Mouse (Mus musculus) G1E-ER4 (cell line): ENCODE data around the gene Olfr374. TPM values are rescaled to one million over a fixed set of nuclear protein-coding genes. Genes with fewer than 3 reads are reported as not detected.

Experiments used
- GATA1 ChIP-seq: IDR thresholded peaks from one replicate; pipeline ENCODE4 v1.8.0; 2012; ENCODE audit warnings: low read length, inconsistent platforms
- polyA plus RNA-seq: library from polyadenylated mRNA; stranded (reverse); fragments of >175 nt; gene quantifications from 2 replicates; pipeline ENCODE4 v1.2.3, GENCODE M21; 2012

Olfr374 gene
- polyA plus RNA-seq, 1 experiment: not detected

GRCm38 (mm10) chr8:72135446-72136301 is 28.8 kb downstream of the Olfr374 start:
- TF ChIP-seq GATA1: no peak

DNA sequence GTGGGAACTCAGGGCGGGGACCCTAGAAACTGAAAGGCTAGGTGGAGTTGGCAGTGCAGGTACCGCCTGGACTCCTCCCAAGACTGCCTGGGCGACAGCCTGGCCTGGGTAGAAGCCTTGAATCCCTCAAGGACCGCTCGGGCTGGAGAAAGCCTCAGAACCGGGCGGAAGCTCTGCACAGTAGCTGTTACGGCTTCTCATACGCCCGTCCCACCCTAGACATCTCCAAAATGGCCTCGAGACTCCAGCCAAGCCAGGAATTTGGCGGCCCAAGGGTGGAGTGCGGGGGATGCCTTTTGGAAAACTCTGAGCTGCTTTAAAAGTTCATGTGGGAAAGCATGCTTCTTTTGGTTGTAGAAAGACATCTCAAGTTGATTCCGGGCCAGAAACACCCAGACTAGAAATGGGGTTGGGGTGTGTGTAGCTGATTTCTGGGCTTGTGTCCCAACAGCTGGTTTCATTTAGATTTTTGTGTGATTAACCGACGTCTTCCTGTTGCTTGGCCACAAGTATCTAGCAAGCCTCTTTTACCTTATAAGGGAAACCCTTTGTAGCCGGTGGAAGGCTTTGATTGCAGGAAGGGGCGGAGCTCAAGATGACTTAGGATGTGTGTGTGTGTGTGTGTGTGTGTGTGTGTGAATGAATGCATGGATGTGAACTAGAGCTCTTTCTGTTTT is 29.6 kb downstream of the Olfr374 start:
- TF ChIP-seq GATA1: no peak

GRCm38 (mm10) chr8:72137431-72137830 is 30.6 kb downstream of the Olfr374 start:
- no peak for TF ChIP-seq GATA1

GRCm38 (mm10) chr8:72138456-72138855 is 31.6 kb downstream of the Olfr374 start:
- TF ChIP-seq GATA1: no peak

- TF ChIP-seq GATA1: no peak
Measured at GRCm38 (mm10) chr8:72143256-72143824, 36.5 kb downstream of the Olfr374 start.

DNA sequence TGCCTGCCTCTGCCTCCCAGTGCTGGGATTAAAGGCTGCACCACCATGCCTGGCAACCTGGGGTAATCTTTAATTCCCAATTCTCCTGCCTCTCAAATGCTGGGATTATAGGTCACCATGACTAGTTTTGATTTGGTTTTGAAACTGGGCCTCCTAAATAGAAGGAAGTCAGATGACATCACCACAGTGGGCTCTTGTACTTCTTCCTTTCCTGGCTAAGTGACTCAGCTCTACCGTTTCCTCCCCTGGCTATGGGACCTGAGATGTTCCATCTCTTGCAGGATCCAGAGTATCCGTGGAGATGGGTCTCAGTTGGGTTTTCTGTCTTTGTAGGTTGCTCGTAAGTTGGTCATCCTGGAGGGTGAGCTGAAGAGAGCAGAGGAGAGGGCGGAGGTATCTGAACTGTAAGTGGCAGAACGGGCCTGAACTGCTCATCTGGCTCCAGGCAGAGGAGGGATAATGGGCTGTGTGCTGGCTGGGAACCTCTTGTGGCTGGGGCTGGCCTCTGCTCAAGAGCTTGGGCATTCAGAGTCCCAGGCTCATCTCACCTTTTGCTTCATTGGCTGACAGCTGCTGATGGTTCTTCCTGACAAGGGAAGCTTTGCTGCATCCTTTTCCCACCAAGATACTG is 37.6 kb downstream of the Olfr374 start:
- no peak for TF ChIP-seq GATA1

GRCm38 (mm10) chr8:72145511-72145910 is 38.7 kb downstream of the Olfr374 start:
- TF ChIP-seq GATA1: no peak

- TF ChIP-seq GATA1: no peak
Measured at GRCm38 (mm10) chr8:72146056-72146455, 39.2 kb downstream of the Olfr374 start.

- TF ChIP-seq GATA1: no peak
Measured at GRCm38 (mm10) chr8:72146556-72146955, 39.7 kb downstream of the Olfr374 start.

- TF ChIP-seq GATA1: no peak
Measured at GRCm38 (mm10) chr8:72147266-72147665, 40.4 kb downstream of the Olfr374 start.

DNA sequence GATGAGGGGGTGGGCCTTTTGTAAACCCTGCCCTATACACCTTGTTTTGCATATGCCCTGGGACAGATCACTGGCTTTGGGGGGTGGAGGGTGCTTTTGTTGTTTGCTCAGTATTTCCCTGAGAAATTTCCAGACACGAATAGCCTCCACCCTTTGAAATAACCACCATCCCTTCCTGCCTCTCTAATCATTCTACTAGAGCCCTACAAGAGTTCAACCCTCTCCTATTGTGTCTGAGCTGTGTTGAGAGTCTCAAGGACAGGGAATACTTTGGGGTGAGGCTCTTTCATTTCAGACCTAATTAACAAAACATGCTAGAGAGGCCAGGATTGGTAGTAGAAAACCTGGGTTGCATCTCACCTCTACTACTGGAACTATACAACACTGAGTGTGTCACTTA is 42.2 kb downstream of the Olfr374 start:
- TF ChIP-seq GATA1: no peak

GRCm38 (mm10) chr8:72151418-72152078 is 44.7 kb downstream of the Olfr374 start:
- TF ChIP-seq GATA1: no peak

DNA sequence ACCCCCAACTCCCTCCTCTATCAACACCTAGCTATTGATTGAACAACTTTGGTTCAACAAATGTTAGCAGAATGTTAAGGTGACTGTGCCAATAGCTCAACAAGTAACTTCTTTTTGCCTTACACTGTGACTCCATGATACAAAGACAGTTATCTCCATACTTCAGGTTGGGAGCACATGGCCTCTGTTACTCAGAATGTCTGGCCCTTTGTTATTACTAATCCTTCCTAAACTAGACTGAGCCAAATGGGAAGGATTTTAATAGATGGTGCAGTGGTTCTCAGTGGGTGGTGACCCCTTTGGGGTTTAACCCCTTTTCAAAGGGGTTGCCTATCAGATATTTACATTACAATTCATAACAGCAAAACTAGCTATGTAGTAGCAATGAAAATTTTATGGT is 46.5 kb downstream of the Olfr374 start:
- TF ChIP-seq GATA1: no peak

DNA sequence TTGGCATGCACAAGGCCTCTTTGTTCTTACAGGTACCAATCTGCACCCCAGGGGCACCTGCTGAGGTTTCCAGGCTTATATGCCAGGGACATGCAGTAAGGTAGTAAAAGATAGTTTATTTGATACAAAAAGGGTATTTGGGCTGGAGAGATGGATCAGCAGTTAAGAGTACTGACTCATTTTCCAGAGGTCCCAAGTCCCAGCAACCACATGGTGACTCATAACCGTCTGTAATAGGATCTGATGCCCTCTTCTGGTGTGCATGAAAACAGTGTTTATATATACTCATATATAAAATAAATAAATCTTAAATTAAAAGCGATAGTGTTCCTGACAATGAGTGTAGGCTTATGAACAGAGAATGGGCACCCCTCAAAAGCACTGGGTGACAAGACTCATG is 51.3 kb downstream of the Olfr374 start:
- no peak for TF ChIP-seq GATA1

DNA sequence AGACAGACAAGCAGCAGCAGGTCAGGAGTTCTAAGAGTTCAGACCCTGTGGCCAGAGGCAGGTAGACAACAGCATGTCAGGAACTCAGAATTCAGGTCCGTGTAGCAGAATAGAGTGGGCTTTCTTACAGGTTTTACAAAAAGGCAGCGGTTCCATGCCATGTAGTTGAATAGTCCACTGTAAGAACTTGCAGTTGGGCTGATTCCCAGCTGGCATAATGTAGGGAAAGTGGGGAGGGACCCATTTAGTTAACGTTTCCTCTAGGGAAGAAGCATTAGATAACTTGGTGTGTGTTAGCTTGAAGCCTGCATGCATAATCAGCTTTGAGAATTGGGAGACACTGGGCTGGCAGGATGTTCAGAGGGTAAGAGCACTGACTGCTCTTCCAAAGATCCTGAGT is 51.9 kb downstream of the Olfr374 start:
- TF ChIP-seq GATA1: no peak

DNA sequence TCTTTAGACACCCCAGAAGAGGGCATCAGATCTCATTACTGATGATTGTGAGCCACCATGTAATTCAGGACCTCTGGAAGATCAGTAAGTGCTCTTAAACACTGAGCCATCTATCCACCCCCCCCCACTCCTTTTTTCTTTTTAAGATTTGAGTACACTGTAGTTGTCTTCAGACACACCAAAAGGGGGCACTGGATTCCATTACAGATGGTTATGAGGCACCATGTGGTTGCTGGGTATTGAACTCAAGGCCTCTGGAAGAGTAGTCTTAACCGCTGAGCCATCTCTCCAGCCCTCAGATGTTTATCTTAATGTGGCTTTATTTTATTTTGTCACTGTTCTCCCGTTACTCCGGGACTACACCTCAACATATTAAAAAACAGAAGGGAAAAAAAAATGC is 53.2 kb downstream of the Olfr374 start:
- TF ChIP-seq GATA1: no peak
